Mouse (Mus musculus): ENCODE results near the gene Rsbn1. TPM values are rescaled to one million over a fixed set of nuclear protein-coding genes. Genes with fewer than 3 reads are reported as not detected.
A peak's percentile ranks its signal among the peaks of the same experiment; 100 is the strongest.

The Rsbn1 gene
- polyA plus RNA-seq (2015; fragmentation: Nextera tagmentation; extraction: Ambion mirVana): 14.4 and 14.6 TPM in 2 replicates

DNA sequence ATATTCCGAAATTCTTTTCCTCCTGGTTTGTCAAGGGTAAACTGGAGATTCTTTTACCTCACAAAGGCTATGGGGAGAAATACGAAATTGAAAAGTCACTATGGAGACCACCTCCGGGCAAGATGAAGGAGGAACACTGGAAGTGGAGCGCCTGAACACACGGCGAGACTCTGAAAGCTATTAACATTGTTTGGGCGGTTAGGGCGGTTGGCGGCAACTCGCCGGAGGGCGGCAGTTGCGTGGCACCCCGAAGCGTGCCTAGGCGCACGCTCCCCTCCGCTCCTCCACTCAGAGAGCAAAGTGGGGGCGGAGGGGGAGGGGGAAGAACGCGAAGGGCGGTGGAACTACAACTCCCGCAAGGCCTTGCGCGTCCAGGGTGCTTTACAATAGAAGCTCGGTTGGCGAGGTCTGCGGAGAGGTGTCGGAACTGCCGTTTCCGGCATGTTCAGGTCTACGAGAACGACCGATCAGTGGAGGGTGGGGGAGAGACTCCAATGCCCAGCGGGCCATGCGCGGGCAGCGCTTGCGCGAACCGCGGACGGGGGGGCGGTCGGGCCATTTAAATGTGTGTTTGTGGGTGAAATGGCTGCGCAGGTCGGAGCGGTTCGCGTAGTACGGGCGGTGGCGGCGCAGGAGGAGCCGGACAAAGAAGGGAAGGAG, at the start of gene Rsbn1:
TSS of gene Rsbn1 (plus strand) at position 111 of the 660 bp plus-strand sequence.
- no peaks in the 10 kb centered on the region for H3K9me3 ChIP-seq
- no peaks in the 10 kb centered on the region for H3K36me3 ChIP-seq
- H3K4me2 ChIP-seq (replicated peaks): peak within 1 kb of the TSS; percentile 70
- H3K4me1 ChIP-seq: peaks cover 11% of the 10 kb centered on the region
- ATAC-seq (ENCODE audit: low FRiP score, low read depth): peak; percentile 100
- H3K27me3 ChIP-seq: no peaks in the 10 kb centered on the region
- peak within 1 kb of the TSS; percentile 97 for H3K4me3 ChIP-seq
- peak within 1 kb of the TSS; percentile 93 for H3K27ac ChIP-seq
- H3K9ac ChIP-seq: peak within 1 kb of the TSS; percentile 95
- under 1% methylated on average over 55 of the region's 55 CpGs for WGBS

GRCm38 (mm10) chr3:103864200-103864599, 49.7 kb upstream of the Rsbn1 start:
- H3K27me3 ChIP-seq: no peaks in the 10 kb centered on the region
- H3K4me3 ChIP-seq: no peak overlapping the region
- ATAC-seq (ENCODE audit: low FRiP score, low read depth): no peak
- WGBS: 90% methylated on average over 6 of the region's 6 CpGs
- no peaks in the 10 kb centered on the region for H3K9me3 ChIP-seq
- no peak overlapping the region for H3K4me2 ChIP-seq (replicated peaks)
- H3K4me1 ChIP-seq: no peaks in the 10 kb centered on the region
- H3K9ac ChIP-seq: no peak overlapping the region
- no peaks in the 10 kb centered on the region for H3K36me3 ChIP-seq
- no peak overlapping the region for H3K27ac ChIP-seq

GRCm38 (mm10) chr3:103867424-103867971, 46.4 kb upstream of the Rsbn1 start:
- H3K9me3 ChIP-seq: no peaks in the 10 kb centered on the region
- no peak for ATAC-seq (ENCODE audit: low FRiP score, low read depth)
- no peaks in the 10 kb centered on the region for H3K36me3 ChIP-seq
- 81% methylated on average over 5 of the region's 5 CpGs for WGBS
- H3K4me1 ChIP-seq: no peaks in the 10 kb centered on the region
- no peak overlapping the region for H3K9ac ChIP-seq
- no peaks in the 10 kb centered on the region for H3K27me3 ChIP-seq
- no peak overlapping the region for H3K4me2 ChIP-seq (replicated peaks)
- no peak overlapping the region for H3K4me3 ChIP-seq
- H3K27ac ChIP-seq: no peak overlapping the region

DNA sequence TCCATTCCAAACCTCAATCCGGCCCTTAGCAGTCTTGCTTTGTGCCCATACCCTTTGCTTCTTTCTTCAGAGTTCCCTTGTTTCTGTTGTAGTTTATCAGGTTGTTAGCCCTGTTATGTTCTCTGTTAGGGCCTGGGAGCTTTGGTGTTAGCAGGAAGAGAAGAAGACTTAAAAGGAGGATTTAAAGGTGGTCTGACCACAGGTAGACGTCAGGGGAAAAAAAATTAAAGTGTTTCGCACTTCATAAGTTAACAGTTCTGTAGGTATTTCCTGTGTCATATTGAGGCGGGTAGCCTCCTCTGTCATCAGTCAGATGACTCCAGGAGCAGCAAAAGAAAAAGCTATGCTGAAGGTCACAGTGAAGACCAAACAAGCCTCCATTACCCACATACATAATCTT, 45.9 kb upstream of the Rsbn1 start:
- Histone ChIP-seq H3K27ac (no peak overlapping the region), H3K9me3 (no peaks in the 10 kb centered on the region), H3K4me1 (no peaks in the 10 kb centered on the region), H3K36me3 (no peaks in the 10 kb centered on the region), H3K9ac (no peak overlapping the region), H3K4me3 (no peak overlapping the region), H3K4me2 (replicated peaks) (no peak overlapping the region), H3K27me3 (no peaks in the 10 kb centered on the region)
- ATAC-seq (ENCODE audit: low FRiP score, low read depth): no peak
- WGBS: 74% methylated on average over 4 of the region's 4 CpGs

DNA sequence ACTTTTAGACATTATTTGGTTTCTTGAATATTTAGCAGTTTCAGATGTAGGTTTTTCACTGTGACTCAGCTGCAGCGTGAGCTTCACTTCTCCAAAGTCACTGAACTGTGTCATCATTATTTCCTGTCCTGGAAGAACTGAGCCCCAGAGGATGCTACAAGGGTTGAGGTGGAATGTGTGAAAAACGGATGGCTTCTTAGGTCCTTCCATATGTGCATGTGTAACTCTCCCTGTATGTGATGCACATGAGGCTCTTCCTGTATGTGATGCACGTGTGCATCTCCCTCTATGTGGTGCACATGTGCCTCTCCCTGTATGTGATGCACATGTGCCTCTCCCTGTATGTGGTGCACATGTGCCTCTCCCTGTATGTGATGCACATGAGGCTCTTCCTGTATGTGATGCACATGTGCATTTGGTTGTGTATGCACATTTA, 41.2 kb upstream of the Rsbn1 start:
- H3K27ac ChIP-seq: no peak overlapping the region
- H3K4me1 ChIP-seq: no peaks in the 10 kb centered on the region
- no peaks in the 10 kb centered on the region for H3K36me3 ChIP-seq
- no peak for ATAC-seq (ENCODE audit: low FRiP score, low read depth)
- no peak overlapping the region for H3K4me2 ChIP-seq (replicated peaks)
- 60% methylated on average over 3 of the region's 3 CpGs for WGBS
- H3K9ac ChIP-seq: no peak overlapping the region
- H3K4me3 ChIP-seq: no peak overlapping the region
- no peaks in the 10 kb centered on the region for H3K9me3 ChIP-seq
- no peaks in the 10 kb centered on the region for H3K27me3 ChIP-seq

GRCm38 (mm10) chr3:103874329-103874728, 39.6 kb upstream of the Rsbn1 start:
- ATAC-seq (ENCODE audit: low FRiP score, low read depth): no peak
- H3K27me3 ChIP-seq: no peaks in the 10 kb centered on the region
- H3K27ac ChIP-seq: no peak overlapping the region
- no peak overlapping the region for H3K4me3 ChIP-seq
- 71% methylated on average over 7 of the region's 7 CpGs for WGBS
- no peak overlapping the region for H3K9ac ChIP-seq
- H3K36me3 ChIP-seq: no peaks in the 10 kb centered on the region
- no peaks in the 10 kb centered on the region for H3K4me1 ChIP-seq
- no peak overlapping the region for H3K4me2 ChIP-seq (replicated peaks)
- H3K9me3 ChIP-seq: no peaks in the 10 kb centered on the region

DNA sequence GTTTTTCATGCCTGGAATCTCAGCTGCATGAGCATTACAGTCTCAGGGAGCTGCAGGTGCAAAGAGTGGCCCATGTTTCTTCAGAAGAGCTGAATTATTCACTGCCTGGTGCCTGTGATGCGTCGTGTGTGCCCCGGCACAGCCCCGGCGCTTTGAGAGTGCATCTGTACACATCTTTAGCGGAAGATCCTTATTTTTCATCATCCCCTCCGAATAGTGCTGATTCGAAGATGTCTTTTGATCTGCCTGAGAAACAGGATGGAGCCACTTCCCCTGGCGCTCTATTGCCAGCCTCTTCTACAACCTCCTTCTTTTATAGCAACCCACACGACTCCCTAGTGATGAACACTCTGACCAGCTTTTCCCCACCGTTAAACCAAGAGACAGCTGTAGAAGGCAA, 28.0 kb upstream of the Rsbn1 start:
- 76% methylated on average over 11 of the region's 11 CpGs for WGBS
- Histone ChIP-seq H3K36me3 (no peaks in the 10 kb centered on the region), H3K9me3 (no peaks in the 10 kb centered on the region), H3K4me1 (no peaks in the 10 kb centered on the region), H3K4me3 (no peak overlapping the region), H3K27me3 (no peaks in the 10 kb centered on the region), H3K9ac (no peak overlapping the region), H3K27ac (no peak overlapping the region), H3K4me2 (replicated peaks) (no peak overlapping the region)
- ATAC-seq (ENCODE audit: low FRiP score, low read depth): no peak

GRCm38 (mm10) chr3:103887581-103887980, 26.3 kb upstream of the Rsbn1 start:
- Histone ChIP-seq H3K9me3 (no peaks in the 10 kb centered on the region), H3K36me3 (no peaks in the 10 kb centered on the region), H3K4me3 (no peak overlapping the region), H3K4me1 (no peaks in the 10 kb centered on the region), H3K27ac (no peak overlapping the region), H3K9ac (no peak overlapping the region), H3K4me2 (replicated peaks) (no peak overlapping the region), H3K27me3 (no peaks in the 10 kb centered on the region)
- no peak for ATAC-seq (ENCODE audit: low FRiP score, low read depth)
- 34% methylated on average over 3 of the region's 3 CpGs for WGBS

DNA sequence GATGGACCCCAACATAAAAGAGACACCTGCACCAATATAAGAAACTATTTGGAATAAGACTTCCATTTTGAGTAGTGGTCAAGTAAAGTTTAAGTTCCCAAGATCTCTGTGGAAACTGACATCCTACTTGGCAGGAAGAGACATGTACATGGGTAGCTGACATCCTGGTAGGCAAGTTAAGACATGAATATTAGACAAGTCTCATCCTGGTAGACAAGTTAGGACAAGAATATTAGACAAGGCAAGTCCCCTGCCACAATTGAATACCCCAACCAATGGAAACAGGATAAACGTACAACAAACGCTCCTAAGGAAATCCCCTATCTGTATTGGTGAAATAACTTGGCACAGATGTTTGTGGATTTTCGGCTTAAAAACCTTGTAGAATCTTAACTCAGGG, 20.5 kb upstream of the Rsbn1 start:
- Histone ChIP-seq H3K4me1 (no peaks in the 10 kb centered on the region), H3K27me3 (no peaks in the 10 kb centered on the region), H3K27ac (no peak overlapping the region), H3K4me2 (replicated peaks) (no peak overlapping the region), H3K9me3 (no peaks in the 10 kb centered on the region), H3K4me3 (no peak overlapping the region), H3K9ac (no peak overlapping the region), H3K36me3 (no peaks in the 10 kb centered on the region)
- 89% methylated on average over 3 of the region's 3 CpGs for WGBS
- no peak for ATAC-seq (ENCODE audit: low FRiP score, low read depth)

DNA sequence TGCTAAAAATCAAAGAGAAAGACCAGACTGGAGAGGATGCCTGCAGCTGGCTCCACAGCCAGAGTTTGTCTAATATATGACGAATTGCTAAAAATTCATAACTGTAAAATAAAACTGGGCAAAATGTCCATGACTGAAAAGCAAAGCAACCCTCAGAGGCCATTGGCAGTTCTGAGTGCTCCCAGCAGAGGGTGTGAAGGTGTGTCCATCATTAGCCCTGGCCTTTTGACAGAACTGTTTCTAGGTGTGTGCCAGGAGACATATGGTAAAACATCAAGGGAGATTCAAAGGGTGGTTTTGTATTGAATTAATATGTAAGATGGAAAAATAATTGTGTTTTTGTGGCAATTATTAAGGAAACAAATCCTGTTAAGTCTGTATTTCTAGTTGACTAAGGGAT, 9.2 kb upstream of the Rsbn1 start:
- no peak overlapping the region for H3K27ac ChIP-seq
- H3K27me3 ChIP-seq: no peaks in the 10 kb centered on the region
- ATAC-seq (ENCODE audit: low FRiP score, low read depth): no peak
- 79% methylated on average over 1 of the region's 1 CpGs for WGBS
- no peaks in the 10 kb centered on the region for H3K36me3 ChIP-seq
- H3K9ac ChIP-seq: no peak overlapping the region
- no peak overlapping the region for H3K4me2 ChIP-seq (replicated peaks)
- H3K4me3 ChIP-seq: no peak overlapping the region
- H3K4me1 ChIP-seq: no peaks in the 10 kb centered on the region
- no peaks in the 10 kb centered on the region for H3K9me3 ChIP-seq

GRCm38 (mm10) chr3:103907335-103908030, 6.4 kb upstream of the Rsbn1 start:
- Histone ChIP-seq H3K9ac (no peak overlapping the region), H3K9me3 (no peaks in the 10 kb centered on the region), H3K4me2 (replicated peaks) (no peak overlapping the region), H3K4me3 (no peak overlapping the region), H3K27ac (no peak overlapping the region), H3K27me3 (no peaks in the 10 kb centered on the region), H3K4me1 (no peaks in the 10 kb centered on the region), H3K36me3 (no peaks in the 10 kb centered on the region)
- 70% methylated on average over 5 of the region's 5 CpGs for WGBS
- no peak for ATAC-seq (ENCODE audit: low FRiP score, low read depth)

- 64% methylated on average over 2 of the region's 2 CpGs for WGBS
- no peak for ATAC-seq (ENCODE audit: low FRiP score, low read depth)
- Histone ChIP-seq H3K4me2 (replicated peaks) (no peak overlapping the region), H3K36me3 (no peaks in the 10 kb centered on the region), H3K27me3 (no peaks in the 10 kb centered on the region), H3K27ac (no peak overlapping the region), H3K4me3 (no peak overlapping the region), H3K9me3 (no peaks in the 10 kb centered on the region), H3K4me1 (no peaks in the 10 kb centered on the region), H3K9ac (no peak overlapping the region)
These were observed 5.1 kb upstream of the Rsbn1 start for GRCm38 (mm10) chr3:103908781-103909180.

Data from limb, embryonic 13.5 days (tissue).